Mouse (Mus musculus) liver, postnatal 0 days (tissue): Measurements from ENCODE around the gene Traf3ip2.

Experiments used
- CTCF ChIP-seq: sonication (generic); IDR thresholded peaks from 2 replicates; pipeline ENCODE4 v1.5.1; 2016; ENCODE audit warnings: antibody characterized with exemption, low read depth
- EP300 ChIP-seq: IDR thresholded peaks from 2 replicates; pipeline ENCODE4 v1.6.1; 2016; ENCODE audit warnings: antibody characterized with exemption, low read depth, mild to moderate bottlenecking

DNA sequence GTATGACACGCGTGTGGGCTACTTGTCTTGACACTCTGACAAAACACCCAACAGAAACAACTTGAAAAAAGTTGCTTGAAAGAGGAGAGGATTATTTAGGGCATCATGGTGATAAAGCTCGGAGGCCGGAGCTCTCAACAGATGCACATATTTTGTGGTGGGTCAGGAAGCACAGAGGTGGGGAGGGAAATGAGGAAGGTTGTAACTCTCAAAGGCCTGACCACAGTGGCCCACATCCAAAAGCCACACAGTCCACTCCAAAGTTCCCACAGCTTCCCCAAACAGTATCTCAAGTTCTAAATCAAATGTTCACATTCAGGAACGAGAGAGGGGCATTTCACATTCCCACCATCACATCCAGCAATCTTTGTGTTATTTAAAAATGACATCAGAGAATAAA lies 11.7 kb upstream of the Traf3ip2 start:
- TF ChIP-seq EP300 (no peak), CTCF (no peak)
